Mouse (Mus musculus): ENCODE data around the gene Fads2. TPM values are rescaled to one million over a fixed set of nuclear protein-coding genes. Genes with fewer than 3 reads are reported as not detected.

Gene Fads2
- total and polyA plus RNA-seq, 3 experiments: 55.2 to 119 TPM; not detected in 1

- Histone ChIP-seq H3K79me2 (ENCODE audit: control insufficient read depth, insufficient read depth, low read length, poor library complexity) (no peaks in the 10 kb centered on the region), H3K27ac (ENCODE audit: control insufficient read depth, low read depth, low read length) (no peak overlapping the region), H3K27me3 (ENCODE audit: control insufficient read depth in 1 of 2, insufficient read depth in 2 of 2, low read length in 2 of 2) (peaks cover 0 to 1% of the 10 kb centered on the region in 2 experiments; a peak in 3 of 4 replicates), H3K4me1 (ENCODE audit: control insufficient read depth in 1 of 2, insufficient read depth in 2 of 2, low read length in 2 of 2) (no peaks in the 10 kb centered on the region), H3K9ac (ENCODE audit: control insufficient read depth, low read depth, low read length, poor library complexity, severe bottlenecking) (no peak overlapping the region), H3K36me3 (ENCODE audit: control insufficient read depth in 1 of 2, insufficient read depth in 2 of 2, low read length in 2 of 2) (no peaks in the 10 kb centered on the region), H3K4me3 (ENCODE audit: control insufficient read depth in 1 of 2, insufficient read depth in 1 of 2, low read depth in 2 of 2, low read length in 2 of 2) (no peak overlapping the region), H3K9me3 (replicated peaks; ENCODE audit: insufficient read depth, low read length) (no peaks in the 10 kb centered on the region)
- TF ChIP-seq MEF2A (IDR thresholded peaks at IDR 0.05; ENCODE audit: extremely low read depth, insufficient replicate concordance, low read depth, low read length, poor library complexity, severe bottlenecking) (no peak), CHD2 (IDR thresholded peaks at IDR 0.05; ENCODE audit: low read length) (no peak), USF1 (IDR thresholded peaks at IDR 0.05; ENCODE audit: low read depth, low read length) (no peak), TBP (IDR thresholded peaks at IDR 0.05; ENCODE audit: low read depth, low read length) (no peak), POLR2AphosphoS5 (IDR thresholded peaks at IDR 0.05; ENCODE audit: borderline replicate concordance, low read depth, low read length) (no peak)
- no peak for DNase-seq (ENCODE audit: low read depth, low spot score)
Observed at GRCm38 (mm10) chr19:10139736-10140135, 38.2 kb upstream of the Fads2 start.

DNA sequence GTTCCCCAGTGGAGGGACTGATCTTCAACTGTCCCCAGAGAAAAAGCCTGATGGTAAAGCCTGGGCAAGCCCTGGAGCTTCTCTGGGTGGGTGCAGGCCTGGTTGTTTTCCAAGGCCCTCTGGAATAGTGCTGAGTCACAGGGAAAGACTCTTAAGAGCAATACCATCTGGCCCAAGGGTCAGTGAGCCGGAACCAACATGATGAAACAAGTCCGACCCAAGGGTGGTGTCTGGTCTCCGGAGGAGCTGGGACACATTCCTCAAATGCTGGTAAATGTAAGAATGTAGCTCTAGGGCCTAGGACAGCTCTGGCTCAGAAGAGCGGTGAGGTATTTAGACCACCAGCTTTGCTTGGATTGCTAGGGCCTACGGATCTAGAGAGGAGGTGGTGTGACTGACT, 35.9 kb upstream of the Fads2 start:
- no peak for DNase-seq (ENCODE audit: low read depth, low spot score)
- Histone ChIP-seq H3K4me1 (ENCODE audit: control insufficient read depth in 1 of 2, insufficient read depth in 2 of 2, low read length in 2 of 2) (no peaks in the 10 kb centered on the region), H3K27me3 (ENCODE audit: control insufficient read depth in 1 of 2, insufficient read depth in 2 of 2, low read length in 2 of 2) (peaks cover 0 to 1% of the 10 kb centered on the region in 2 experiments; a peak in 3 of 4 replicates), H3K79me2 (ENCODE audit: control insufficient read depth, insufficient read depth, low read length, poor library complexity) (no peaks in the 10 kb centered on the region), H3K36me3 (ENCODE audit: control insufficient read depth in 1 of 2, insufficient read depth in 2 of 2, low read length in 2 of 2) (no peaks in the 10 kb centered on the region), H3K4me3 (ENCODE audit: control insufficient read depth in 1 of 2, insufficient read depth in 1 of 2, low read depth in 2 of 2, low read length in 2 of 2) (no peak overlapping the region), H3K27ac (ENCODE audit: control insufficient read depth, low read depth, low read length) (no peak overlapping the region), H3K9me3 (replicated peaks; ENCODE audit: insufficient read depth, low read length) (no peaks in the 10 kb centered on the region), H3K9ac (ENCODE audit: control insufficient read depth, low read depth, low read length, poor library complexity, severe bottlenecking) (no peak overlapping the region)
- no peak for TF ChIP-seq CHD2 (IDR thresholded peaks at IDR 0.05; ENCODE audit: low read length)
- no peak for TF ChIP-seq ELF1 (IDR thresholded peaks at IDR 0.05; ENCODE audit: low read depth, low read length)
- no peak for TF ChIP-seq NRF1 (IDR thresholded peaks at IDR 0.05; ENCODE audit: insufficient read depth, low read depth, low read length, poor library complexity, severe bottlenecking)
- TF ChIP-seq TBP (IDR thresholded peaks at IDR 0.05; ENCODE audit: low read depth, low read length): no peak
- TF ChIP-seq HCFC1 (IDR thresholded peaks at IDR 0.05; ENCODE audit: low read depth, low read length): no peak
- no peak for TF ChIP-seq CHD1 (IDR thresholded peaks at IDR 0.05; ENCODE audit: low read depth, low read length)
- TF ChIP-seq MEF2A (IDR thresholded peaks at IDR 0.05; ENCODE audit: extremely low read depth, insufficient replicate concordance, low read depth, low read length, poor library complexity, severe bottlenecking): no peak
- TF ChIP-seq ETS1 (IDR thresholded peaks at IDR 0.05; ENCODE audit: low read depth, low read length): no peak
- TF ChIP-seq MYC (IDR thresholded peaks at IDR 0.05; ENCODE audit: low read depth, low read length): no peak
- no peak for TF ChIP-seq ZKSCAN1 (IDR thresholded peaks at IDR 0.05; ENCODE audit: low read depth, low read length)
- TF ChIP-seq CTCF (IDR thresholded peaks at IDR 0.05 in 2 of 3, conservative IDR thresholded peaks at IDR 0.05 in 1 of 3; ENCODE audit: control insufficient read depth in 1 of 3, insufficient read depth in 1 of 3, low read depth in 2 of 3, low read length in 3 of 3, poor library complexity in 1 of 3, severe bottlenecking in 1 of 3): no peak
- TF ChIP-seq MAFK (IDR thresholded peaks at IDR 0.05; ENCODE audit: borderline replicate concordance, low read depth, low read length): no peak
- no peak for TF ChIP-seq MAX (IDR thresholded peaks at IDR 0.05; ENCODE audit: low read length)
- no peak for TF ChIP-seq UBTF (IDR thresholded peaks at IDR 0.05; ENCODE audit: borderline replicate concordance, insufficient read depth, low read depth, low read length)
- TF ChIP-seq SIN3A (IDR thresholded peaks at IDR 0.05; ENCODE audit: low read length): no peak
- no peak for TF ChIP-seq POLR2A (IDR thresholded peaks at IDR 0.05; ENCODE audit: control insufficient read depth in 1 of 2, insufficient read depth in 1 of 2, low read depth in 1 of 2, low read length in 2 of 2, poor library complexity in 1 of 2)
